Mouse (Mus musculus): ENCODE measurements around the gene Btd. TPM values are rescaled to one million over a fixed set of nuclear protein-coding genes. Genes with fewer than 3 reads are reported as not detected.

Btd gene
- polyA plus RNA-seq, 1 experiment from 2014 or later, result 22.3 TPM

- Histone ChIP-seq H3K4me3 (ENCODE audit: low read depth, low read length) (no peak overlapping the region), H3K27me3 (ENCODE audit: control insufficient read depth, insufficient read depth, low read length) (no peaks in the 10 kb centered on the region), H3K4me2 (no peak overlapping the region), H3K9me3 (replicated peaks; ENCODE audit: control insufficient read depth, low read length) (no peaks in the 10 kb centered on the region), H3K36me3 (ENCODE audit: control insufficient read depth, insufficient read depth, low read length) (no peaks in the 10 kb centered on the region), H3K27ac (ENCODE audit: low read depth, low read length) (no peak overlapping the region), H3K4me1 (ENCODE audit: control insufficient read depth, insufficient read depth, low read length) (no peaks in the 10 kb centered on the region), H3K9ac (ENCODE audit: low read depth, low read length) (no peak overlapping the region)
- ATAC-seq (replicated peaks; ENCODE audit: insufficient number of reproducible peaks, low FRiP score, low TSS enrichment), result no peak
- WGBS (ENCODE audit: insufficient replicate concordance), result 45% methylated on average over 6 of the region's 6 CpGs
Observed at GRCm38 (mm10) chr14:31605514-31605913, 35.3 kb upstream of the Btd start.

- Histone ChIP-seq H3K27me3 (ENCODE audit: control insufficient read depth, insufficient read depth, low read length) (no peaks in the 10 kb centered on the region), H3K9me3 (replicated peaks; ENCODE audit: control insufficient read depth, low read length) (no peaks in the 10 kb centered on the region), H3K9ac (ENCODE audit: low read depth, low read length) (no peak overlapping the region), H3K4me2 (no peak overlapping the region), H3K4me1 (ENCODE audit: control insufficient read depth, insufficient read depth, low read length) (no peaks in the 10 kb centered on the region), H3K4me3 (ENCODE audit: low read depth, low read length) (no peak overlapping the region), H3K27ac (ENCODE audit: low read depth, low read length) (no peak overlapping the region), H3K36me3 (ENCODE audit: control insufficient read depth, insufficient read depth, low read length) (no peaks in the 10 kb centered on the region)
- no peak for ATAC-seq (replicated peaks; ENCODE audit: insufficient number of reproducible peaks, low FRiP score, low TSS enrichment)
- WGBS (ENCODE audit: insufficient replicate concordance), result 64% methylated on average over 4 of the region's 4 CpGs
Observed at GRCm38 (mm10) chr14:31611986-31612385, 28.8 kb upstream of the Btd start.

- ATAC-seq (replicated peaks; ENCODE audit: insufficient number of reproducible peaks, low FRiP score, low TSS enrichment), result no peak
- 79% methylated on average over 5 of the region's 5 CpGs for WGBS (ENCODE audit: insufficient replicate concordance)
- no peak overlapping the region for H3K4me3 ChIP-seq (ENCODE audit: low read depth, low read length)
Observed at GRCm38 (mm10) chr14:31613671-31614070, 27.2 kb upstream of the Btd start.

GRCm38 (mm10) chr14:31617204-31617603 lies 23.6 kb upstream of the Btd start:
- Histone ChIP-seq H3K27me3 (ENCODE audit: control insufficient read depth, insufficient read depth, low read length) (no peaks in the 10 kb centered on the region), H3K4me1 (ENCODE audit: control insufficient read depth, insufficient read depth, low read length) (no peaks in the 10 kb centered on the region), H3K27ac (ENCODE audit: low read depth, low read length) (no peak overlapping the region), H3K4me2 (no peak overlapping the region), H3K36me3 (ENCODE audit: control insufficient read depth, insufficient read depth, low read length) (no peaks in the 10 kb centered on the region), H3K4me3 (ENCODE audit: low read depth, low read length) (no peak overlapping the region), H3K9me3 (replicated peaks; ENCODE audit: control insufficient read depth, low read length) (no peaks in the 10 kb centered on the region), H3K9ac (ENCODE audit: low read depth, low read length) (no peak overlapping the region)
- ATAC-seq (replicated peaks; ENCODE audit: insufficient number of reproducible peaks, low FRiP score, low TSS enrichment), result no peak
- 82% methylated on average over 9 of the region's 9 CpGs for WGBS (ENCODE audit: insufficient replicate concordance)

More at GRCm38 (mm10) chr14:31613671-31614070, 27.2 kb upstream of the Btd start:
- H3K4me2 ChIP-seq, result no peak overlapping the region
- H3K9ac ChIP-seq (ENCODE audit: low read depth, low read length), result no peak overlapping the region
- no peaks in the 10 kb centered on the region for H3K4me1 ChIP-seq (ENCODE audit: control insufficient read depth, insufficient read depth, low read length)
- no peaks in the 10 kb centered on the region for H3K27me3 ChIP-seq (ENCODE audit: control insufficient read depth, insufficient read depth, low read length)
- no peak overlapping the region for H3K27ac ChIP-seq (ENCODE audit: low read depth, low read length)
- H3K36me3 ChIP-seq (ENCODE audit: control insufficient read depth, insufficient read depth, low read length), result no peaks in the 10 kb centered on the region
- H3K9me3 ChIP-seq (replicated peaks; ENCODE audit: control insufficient read depth, low read length), result no peaks in the 10 kb centered on the region

- Histone ChIP-seq H3K36me3 (ENCODE audit: control insufficient read depth, insufficient read depth, low read length) (no peaks in the 10 kb centered on the region), H3K4me3 (ENCODE audit: low read depth, low read length) (no peak overlapping the region), H3K4me1 (ENCODE audit: control insufficient read depth, insufficient read depth, low read length) (no peaks in the 10 kb centered on the region), H3K4me2 (no peak overlapping the region), H3K27me3 (ENCODE audit: control insufficient read depth, insufficient read depth, low read length) (no peaks in the 10 kb centered on the region), H3K27ac (ENCODE audit: low read depth, low read length) (no peak overlapping the region), H3K9ac (ENCODE audit: low read depth, low read length) (no peak overlapping the region), H3K9me3 (replicated peaks; ENCODE audit: control insufficient read depth, low read length) (no peaks in the 10 kb centered on the region)
- ATAC-seq (replicated peaks; ENCODE audit: insufficient number of reproducible peaks, low FRiP score, low TSS enrichment), result no peak
- WGBS (ENCODE audit: insufficient replicate concordance), result 67% methylated on average over 3 of the region's 3 CpGs
Observed at GRCm38 (mm10) chr14:31617997-31618396, 22.8 kb upstream of the Btd start.

GRCm38 (mm10) chr14:31620591-31621223 lies 20.1 kb upstream of the Btd start:
- no peak overlapping the region for H3K4me2 ChIP-seq
- 76% methylated on average over 9 of the region's 9 CpGs for WGBS (ENCODE audit: insufficient replicate concordance)
- no peak for ATAC-seq (replicated peaks; ENCODE audit: insufficient number of reproducible peaks, low FRiP score, low TSS enrichment)
- H3K4me3 ChIP-seq (ENCODE audit: low read depth, low read length), result no peak overlapping the region
- no peaks in the 10 kb centered on the region for H3K9me3 ChIP-seq (replicated peaks; ENCODE audit: control insufficient read depth, low read length)
- no peaks in the 10 kb centered on the region for H3K4me1 ChIP-seq (ENCODE audit: control insufficient read depth, insufficient read depth, low read length)
- no peak overlapping the region for H3K9ac ChIP-seq (ENCODE audit: low read depth, low read length)
- H3K27ac ChIP-seq (ENCODE audit: low read depth, low read length), result no peak overlapping the region
- H3K36me3 ChIP-seq (ENCODE audit: control insufficient read depth, insufficient read depth, low read length), result no peaks in the 10 kb centered on the region
- H3K27me3 ChIP-seq (ENCODE audit: control insufficient read depth, insufficient read depth, low read length), result no peaks in the 10 kb centered on the region

GRCm38 (mm10) chr14:31622748-31623147 lies 18.1 kb upstream of the Btd start:
- 83% methylated on average over 12 of the region's 12 CpGs for WGBS (ENCODE audit: insufficient replicate concordance)
- no peaks in the 10 kb centered on the region for H3K36me3 ChIP-seq (ENCODE audit: control insufficient read depth, insufficient read depth, low read length)

GRCm38 (mm10) chr14:31630677-31631076 lies 10.2 kb upstream of the Btd start:
- no peaks in the 10 kb centered on the region for H3K9me3 ChIP-seq (replicated peaks; ENCODE audit: control insufficient read depth, low read length)
- H3K36me3 ChIP-seq (ENCODE audit: control insufficient read depth, insufficient read depth, low read length), result no peaks in the 10 kb centered on the region
- H3K4me1 ChIP-seq (ENCODE audit: control insufficient read depth, insufficient read depth, low read length), result no peaks in the 10 kb centered on the region
- H3K9ac ChIP-seq (ENCODE audit: low read depth, low read length), result no peak overlapping the region
- ATAC-seq (replicated peaks; ENCODE audit: insufficient number of reproducible peaks, low FRiP score, low TSS enrichment), result no peak
- no peaks in the 10 kb centered on the region for H3K27me3 ChIP-seq (ENCODE audit: control insufficient read depth, insufficient read depth, low read length)
- 77% methylated on average over 7 of the region's 7 CpGs for whole genome bisulfite sequencing (ENCODE audit: insufficient replicate concordance)
- no peak overlapping the region for H3K4me2 ChIP-seq
- H3K4me3 ChIP-seq (ENCODE audit: low read depth, low read length), result no peak overlapping the region
- no peak overlapping the region for H3K27ac ChIP-seq (ENCODE audit: low read depth, low read length)

More at GRCm38 (mm10) chr14:31622748-31623147, 18.1 kb upstream of the Btd start:
- no peak overlapping the region for H3K9ac ChIP-seq (ENCODE audit: low read depth, low read length)
- H3K4me3 ChIP-seq (ENCODE audit: low read depth, low read length), result no peak overlapping the region
- no peak for ATAC-seq (replicated peaks; ENCODE audit: insufficient number of reproducible peaks, low FRiP score, low TSS enrichment)
- H3K27me3 ChIP-seq (ENCODE audit: control insufficient read depth, insufficient read depth, low read length), result no peaks in the 10 kb centered on the region
- no peak overlapping the region for H3K4me2 ChIP-seq
- H3K9me3 ChIP-seq (replicated peaks; ENCODE audit: control insufficient read depth, low read length), result no peaks in the 10 kb centered on the region
- H3K27ac ChIP-seq (ENCODE audit: low read depth, low read length), result no peak overlapping the region
- H3K4me1 ChIP-seq (ENCODE audit: control insufficient read depth, insufficient read depth, low read length), result no peaks in the 10 kb centered on the region

- 4% methylated on average over 26 of the region's 26 CpGs for WGBS (ENCODE audit: insufficient replicate concordance)
- Histone ChIP-seq H3K4me3 (ENCODE audit: low read depth, low read length) (peak within 1 kb of the TSS; percentile 69), H3K27me3 (ENCODE audit: control insufficient read depth, insufficient read depth, low read length) (no peaks in the 10 kb centered on the region), H3K4me1 (ENCODE audit: control insufficient read depth, insufficient read depth, low read length) (peaks cover 4% of the 10 kb centered on the region; the same call in 1 of the 2 replicates), H3K36me3 (ENCODE audit: control insufficient read depth, insufficient read depth, low read length) (no peaks in the 10 kb centered on the region), H3K27ac (ENCODE audit: low read depth, low read length) (peak within 1 kb of the TSS; percentile 85), H3K4me2 (peak within 1 kb of the TSS; percentile 97), H3K9me3 (replicated peaks; ENCODE audit: control insufficient read depth, low read length) (no peaks in the 10 kb centered on the region), H3K9ac (ENCODE audit: low read depth, low read length) (peak within 1 kb of the TSS; percentile 70)
- peak; percentile 29; the same call in 1 of the 2 replicates for ATAC-seq (replicated peaks; ENCODE audit: insufficient number of reproducible peaks, low FRiP score, low TSS enrichment)
Observed at GRCm38 (mm10) chr14:31640346-31640889, 410 bp upstream of the Btd start, which contains the start of gene Gm49387. Gene Gm49387, minus strand, starts transcription at chr14:31640878.
